Mouse (Mus musculus): Measurements from ENCODE around the gene Phkb.

Phkb gene

DNA sequence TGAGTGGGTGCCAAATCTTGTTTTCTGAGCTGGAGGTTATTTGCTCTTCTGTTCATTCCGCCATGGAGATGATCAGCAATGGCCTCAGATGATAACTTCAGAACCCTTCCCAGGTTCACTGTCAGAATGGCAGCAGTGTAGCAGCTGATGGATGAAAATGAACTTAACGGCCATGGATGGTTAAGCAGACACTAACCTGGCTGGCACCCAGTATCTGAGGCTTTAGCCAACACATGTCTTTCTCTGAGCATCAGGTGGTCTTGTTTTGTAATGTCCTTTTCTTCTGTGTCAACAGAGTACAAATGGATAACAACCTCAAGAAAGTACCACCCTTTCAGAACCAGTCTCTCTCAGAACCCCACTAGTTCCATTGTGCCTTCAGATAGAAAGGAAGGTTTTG, 246.0 kb downstream of the Phkb start:
- DNase-seq (ENCODE audit: low read depth, low spot score), result no peak

DNA sequence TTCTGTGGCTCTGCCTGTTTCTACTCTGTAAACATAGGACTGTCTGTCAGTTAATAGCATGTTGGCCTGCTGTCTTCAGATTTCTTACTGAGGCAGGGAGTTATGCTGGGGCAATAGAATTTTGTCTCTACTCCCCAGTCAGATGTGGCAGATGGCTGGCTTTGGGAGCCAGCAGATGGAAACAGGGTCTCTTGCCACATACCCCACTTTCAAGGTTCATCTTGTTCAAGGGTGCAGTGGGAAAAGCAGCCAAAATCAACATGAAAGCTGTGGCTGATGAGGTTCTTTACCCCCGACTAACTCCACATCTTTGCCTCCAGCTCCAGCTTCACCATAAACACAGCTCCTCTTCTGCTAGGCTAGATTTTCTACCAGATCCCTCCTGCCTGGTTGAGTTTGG, 246.7 kb downstream of the Phkb start:
- no peak for DNase-seq (ENCODE audit: low read depth, low spot score)

- no peak for DNase-seq (ENCODE audit: low read depth, low spot score)
Measured at GRCm38 (mm10) chr8:86090666-86091065, 249.9 kb downstream of the Phkb start.

Data from 3T3-L1 (cell line).